Mouse (Mus musculus): ENCODE results near the gene Onecut1.

DNA sequence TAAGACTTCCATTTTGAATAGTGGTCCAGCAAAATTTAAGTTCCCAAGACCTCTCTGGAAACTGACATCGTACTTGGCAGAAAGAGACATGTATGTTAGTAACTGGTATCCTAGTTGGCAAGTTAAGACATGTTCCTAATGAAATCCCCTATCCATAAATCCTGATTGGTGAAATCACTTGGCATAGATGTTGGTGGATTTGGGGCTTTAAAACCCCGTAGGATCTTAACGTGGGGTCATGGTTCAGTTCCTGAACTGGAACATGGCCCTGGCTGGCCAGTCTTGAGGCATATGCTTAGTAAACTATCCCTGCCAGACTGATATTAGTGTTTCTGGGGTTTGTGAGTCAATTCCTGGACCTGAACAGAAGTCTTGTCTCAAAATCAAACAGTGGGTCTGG lies 76.0 kb downstream of the Onecut1 start:
- no peak for TF ChIP-seq CTCF (IDR thresholded peaks at IDR 0.05; ENCODE audit: low read depth)
- TF ChIP-seq EP300 (IDR thresholded peaks at IDR 0.05; ENCODE audit: low read depth) = no peak
